Mouse (Mus musculus): ENCODE data around the gene Ms4a14.
"Not testable (repeated sequence)": the region's sequence is repeated elsewhere in the genome, so short reads cannot be mapped to it uniquely, and the experiment has no call there.

Gene Ms4a14

DNA sequence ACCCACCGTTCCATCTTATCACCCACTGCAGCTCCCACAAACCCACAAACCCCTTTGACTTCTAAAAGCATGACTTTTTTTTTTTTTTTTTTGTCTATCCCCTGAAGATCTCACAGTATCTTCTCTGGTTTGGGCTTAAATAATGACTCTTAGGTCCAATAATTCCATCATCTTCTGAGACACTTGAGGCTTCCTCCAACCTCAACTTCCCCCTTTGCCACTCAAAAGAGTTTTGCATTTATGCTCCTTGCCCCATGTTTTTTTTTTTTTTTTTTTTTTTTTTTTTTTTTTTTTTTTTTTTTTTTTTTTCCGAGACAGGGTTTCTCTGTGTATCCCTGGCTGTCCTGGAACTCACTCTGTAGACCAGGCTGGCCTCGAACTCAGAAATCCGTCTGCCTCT, 51.3 kb downstream of the Ms4a14 start:
- DNase-seq (ENCODE audit: low spot score in 2 of 2) = not testable (repeated sequence)

DNA sequence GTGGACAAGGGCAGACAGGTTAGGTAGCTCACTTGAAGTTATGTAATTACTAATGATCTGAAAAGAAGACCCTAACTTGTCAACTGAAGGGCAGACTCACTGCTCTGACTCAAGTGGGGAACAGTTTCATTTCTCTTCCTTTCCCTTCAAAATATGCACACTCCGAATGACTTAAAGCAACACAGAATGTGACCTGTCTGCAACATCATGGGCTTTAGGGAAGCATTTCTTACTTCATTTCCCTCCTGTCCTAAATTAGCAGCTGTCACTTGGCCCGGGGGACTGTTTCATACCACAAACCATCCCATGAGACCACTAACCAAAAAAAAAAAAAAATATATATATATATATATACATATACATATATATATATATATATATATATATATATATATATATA, 52.7 kb downstream of the Ms4a14 start:
- no peak for DNase-seq (ENCODE audit: low spot score in 2 of 2)

Measured in thymus, postnatal 10 days (tissue).